Mouse (Mus musculus): ENCODE measurements at regions not wholly inside any gene's neighbourhood (a gene's known extent, or its start where the extent isn't known, plus 50 kb on each side); places are given as distances from the start of the nearest gene placed in this dataset.

DNA sequence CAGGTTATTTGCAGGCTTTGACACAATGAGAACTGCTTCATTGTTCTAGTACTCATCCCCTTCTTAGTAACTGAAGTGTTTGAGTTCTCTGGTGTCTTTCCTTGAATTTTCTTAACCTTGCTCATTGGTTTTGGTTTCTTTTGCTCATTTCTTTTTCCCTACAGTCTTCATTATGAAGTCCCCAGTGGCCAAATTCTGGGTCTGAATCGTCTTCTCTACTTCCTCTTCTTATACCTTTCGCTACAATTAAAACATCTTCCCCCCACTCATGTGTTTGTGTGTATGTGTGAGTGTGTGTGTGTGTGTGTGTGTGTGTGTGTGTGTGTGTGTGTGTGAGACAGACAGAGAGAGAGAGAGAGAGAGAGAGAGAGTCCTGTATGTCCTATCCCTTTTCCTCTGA lies 79.2 kb upstream of the Wls start:
- WGBS, result 85% methylated on average over 2 of the region's 2 CpGs
- no peak for ATAC-seq (ENCODE audit: low FRiP score)
- Histone ChIP-seq H3K4me3 (replicated peaks; ENCODE audit: low read length) (no peak overlapping the region), H3K4me1 (replicated peaks; ENCODE audit: control insufficient read depth, insufficient read depth, low read length) (no peaks in the 10 kb centered on the region), H3K27me3 (ENCODE audit: control insufficient read depth, insufficient read depth, low read length) (no peaks in the 10 kb centered on the region), H3K9ac (no peak overlapping the region), H3K36me3 (replicated peaks; ENCODE audit: control insufficient read depth, insufficient read depth) (no peaks in the 10 kb centered on the region), H3K4me2 (replicated peaks) (no peak overlapping the region), H3K27ac (no peak overlapping the region), H3K9me3 (ENCODE audit: control insufficient read depth, low read length) (no peaks in the 10 kb centered on the region)
- no peak for DNase-seq (ENCODE audit: low spot score)

- DNase-seq (ENCODE audit: low spot score) (no peak), ATAC-seq (ENCODE audit: low FRiP score) (no peak)
- no peaks in the 10 kb centered on the region for H3K9me3 ChIP-seq (ENCODE audit: control insufficient read depth, low read length)
- no peaks in the 10 kb centered on the region for H3K36me3 ChIP-seq (replicated peaks; ENCODE audit: control insufficient read depth, insufficient read depth)
- H3K4me2 ChIP-seq (replicated peaks), result no peak overlapping the region
- 93% methylated on average over 2 of the region's 2 CpGs for WGBS
- no peak overlapping the region for H3K4me3 ChIP-seq (replicated peaks; ENCODE audit: low read length)
- H3K27ac ChIP-seq, result no peak overlapping the region
- no peak overlapping the region for H3K9ac ChIP-seq
- no peaks in the 10 kb centered on the region for H3K27me3 ChIP-seq (ENCODE audit: control insufficient read depth, insufficient read depth, low read length)
- no peaks in the 10 kb centered on the region for H3K4me1 ChIP-seq (replicated peaks; ENCODE audit: control insufficient read depth, insufficient read depth, low read length)
Measured at GRCm38 (mm10) chr3:159760949-159761348, 78.5 kb upstream of the Wls start.

- DNase-seq (ENCODE audit: low spot score), result peak; percentile 42
- no peaks in the 10 kb centered on the region for H3K36me3 ChIP-seq (replicated peaks; ENCODE audit: control insufficient read depth, insufficient read depth)
- peak; percentile 78 for ATAC-seq (ENCODE audit: low FRiP score)
- no peak overlapping the region for H3K9ac ChIP-seq
- 0 out of 2 replicates have a peak, but pooled peaks cover 7% of the 10 kb centered on the region for H3K4me1 ChIP-seq (replicated peaks; ENCODE audit: control insufficient read depth, insufficient read depth, low read length)
- no peaks in the 10 kb centered on the region for H3K9me3 ChIP-seq (ENCODE audit: control insufficient read depth, low read length)
- H3K4me2 ChIP-seq (replicated peaks), result peak overlapping the region; percentile 34
- H3K27ac ChIP-seq, result no peak overlapping the region
- H3K4me3 ChIP-seq (replicated peaks; ENCODE audit: low read length), result no peak overlapping the region
- H3K27me3 ChIP-seq (ENCODE audit: control insufficient read depth, insufficient read depth, low read length), result no peaks in the 10 kb centered on the region
- WGBS, result 5% methylated on average over 13 of the region's 13 CpGs
Measured at GRCm38 (mm10) chr3:159782222-159782844, 57.1 kb upstream of the Wls start.

- no peak for DNase-seq (ENCODE audit: low spot score)
- WGBS, result 51% methylated on average over 9 of the region's 9 CpGs
- Histone ChIP-seq H3K4me3 (replicated peaks; ENCODE audit: low read length) (no peak overlapping the region), H3K27me3 (ENCODE audit: control insufficient read depth, insufficient read depth, low read length) (no peaks in the 10 kb centered on the region), H3K4me1 (replicated peaks; ENCODE audit: control insufficient read depth, insufficient read depth, low read length) (no peaks in the 10 kb centered on the region), H3K36me3 (replicated peaks; ENCODE audit: control insufficient read depth, insufficient read depth) (no peaks in the 10 kb centered on the region), H3K27ac (no peak overlapping the region), H3K4me2 (replicated peaks) (no peak overlapping the region), H3K9ac (no peak overlapping the region), H3K9me3 (ENCODE audit: control insufficient read depth, low read length) (no peaks in the 10 kb centered on the region)
- ATAC-seq (ENCODE audit: low FRiP score), result peak; percentile 48; the same call in 1 of the 2 replicates
Measured at GRCm38 (mm10) chr3:159787776-159788175, 51.7 kb upstream of the Wls start.
